Mouse (Mus musculus) ES-Bruce4 (cell line): ENCODE data around the gene Rbbp8nl. TPM values are rescaled to one million over a fixed set of nuclear protein-coding genes. Genes with fewer than 3 reads are reported as not detected.

ENCODE experiments used
- H3K27ac ChIP-seq: 2 replicates; pipeline ENCODE4 v1.5.1; 2012; ENCODE audit warnings: low read length, inconsistent platforms; ENCODE audit not compliant: insufficient read depth
- H3K27me3 ChIP-seq: 2 replicates; pipeline ENCODE4 v1.6.1; 2012; ENCODE audit warnings: mild to moderate bottlenecking, low read length, inconsistent platforms; ENCODE audit not compliant: control insufficient read depth, poor library complexity, insufficient read depth, severe bottlenecking
- H3K36me3 ChIP-seq: 2 replicates; pipeline ENCODE4 v1.6.1; 2012; ENCODE audit warnings: inconsistent platforms, mild to moderate bottlenecking, low read length, moderate library complexity; ENCODE audit not compliant: control insufficient read depth, poor library complexity, insufficient read depth, severe bottlenecking
- H3K4me1 ChIP-seq: one replicate; pipeline ENCODE4 v1.8.1; 2011; ENCODE audit warnings: low read length; ENCODE audit not compliant: control insufficient read depth, insufficient read depth
- H3K4me3 ChIP-seq: 2 replicates; pipeline ENCODE4 v1.5.1; 2011; ENCODE audit warnings: low read depth, mild to moderate bottlenecking, low read length
- H3K9ac ChIP-seq: 2 replicates; pipeline ENCODE4 v1.6.1; 2012; ENCODE audit warnings: low read depth, mild to moderate bottlenecking, inconsistent platforms; ENCODE audit not compliant: poor library complexity, severe bottlenecking
- H3K9me3 ChIP-seq: replicated peaks from 2 replicates; pipeline ENCODE4 v1.6.1; 2012; ENCODE audit warnings: mild to moderate bottlenecking, low read length, inconsistent platforms; ENCODE audit not compliant: control insufficient read depth, poor library complexity, insufficient read depth, severe bottlenecking
- CTCF ChIP-seq: IDR thresholded peaks from one replicate; pipeline ENCODE4 v1.8.1; 2011; ENCODE audit warnings: low read depth, low read length
- EP300 ChIP-seq: IDR thresholded peaks from 2 replicates; pipeline ENCODE4 v1.6.1; 2011; ENCODE audit warnings: low read depth, low read length; ENCODE audit not compliant: insufficient read depth
- POLR2A ChIP-seq: IDR thresholded peaks from one replicate; pipeline ENCODE4 v1.8.1; 2011; ENCODE audit warnings: low read length; ENCODE audit not compliant: insufficient read depth
- polyA plus RNA-seq: library from polyadenylated mRNA; stranded (reverse); fragments of >200 nt; gene quantifications from 2 replicates; pipeline ENCODE4 v1.2.4, GENCODE M21; 2011; ENCODE audit warnings: low read depth; ENCODE audit not compliant: missing spikeins, insufficient read depth, insufficient read length

Gene Rbbp8nl
- polyA plus RNA-seq, 1 experiment, result 1.8 TPM

DNA sequence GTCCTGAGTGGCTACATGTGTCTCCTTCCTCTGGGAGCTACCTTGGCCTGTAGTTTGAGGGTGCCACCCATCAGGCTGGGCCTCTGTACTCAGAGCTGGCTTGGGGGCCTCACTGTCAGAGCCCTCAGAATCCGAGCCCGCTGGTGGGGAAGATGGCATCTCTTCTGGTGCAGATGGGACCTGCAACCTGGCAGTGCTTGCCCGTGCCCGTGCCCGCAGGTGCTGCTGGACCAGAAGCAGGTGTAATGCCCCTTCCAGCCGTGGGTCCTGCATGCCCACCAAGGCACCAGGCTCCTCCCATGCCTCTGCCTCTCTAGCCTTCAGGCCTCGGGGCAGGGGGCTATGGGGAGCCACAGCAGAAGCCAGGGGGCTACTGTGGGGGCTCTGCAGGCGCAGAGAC lies 10.4 kb downstream of the Rbbp8nl start:
- no peak overlapping the region for H3K9ac ChIP-seq
- H3K36me3 ChIP-seq, result no peaks in the 10 kb centered on the region
- H3K27me3 ChIP-seq, result no peaks in the 10 kb centered on the region
- peaks cover 11% of the 10 kb centered on the region for H3K4me1 ChIP-seq
- H3K4me3 ChIP-seq, result no peak overlapping the region
- TF ChIP-seq EP300 (no peak), CTCF (no peak), POLR2A (no peak)
- H3K27ac ChIP-seq, result no peak overlapping the region
- no peaks in the 10 kb centered on the region for H3K9me3 ChIP-seq

DNA sequence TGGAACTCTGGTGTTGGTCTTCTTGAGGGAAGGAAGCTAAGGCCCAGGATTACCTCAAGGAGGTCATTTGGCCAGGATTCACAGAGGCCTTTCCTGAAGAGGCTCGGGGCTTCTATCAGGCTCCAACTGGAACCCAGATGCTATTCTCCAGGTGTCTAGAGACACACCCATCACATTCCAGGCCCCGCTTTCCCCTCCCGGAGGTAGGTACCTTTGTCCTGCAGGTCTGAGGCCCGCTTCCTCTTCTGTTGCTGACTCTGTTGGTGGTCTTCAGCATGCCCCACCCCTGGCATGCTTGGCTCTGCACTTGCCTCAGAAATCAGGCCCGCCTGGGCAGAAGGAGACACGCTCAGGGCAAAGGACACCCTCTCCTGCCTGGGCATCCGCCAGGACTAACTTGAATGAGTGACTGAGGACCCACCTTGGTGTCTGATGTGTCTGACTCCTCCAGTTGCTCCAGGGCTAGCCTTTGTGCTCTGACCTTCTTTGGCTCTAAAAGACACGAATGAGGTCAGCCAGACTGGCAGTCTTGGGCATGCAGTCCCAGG lies 11.8 kb downstream of the Rbbp8nl start:
- Histone ChIP-seq H3K9me3 (no peaks in the 10 kb centered on the region), H3K4me3 (no peak overlapping the region), H3K27ac (peak overlapping the region; percentile 77), H3K36me3 (no peaks in the 10 kb centered on the region), H3K9ac (no peak overlapping the region), H3K27me3 (no peaks in the 10 kb centered on the region), H3K4me1 (peaks cover 11% of the 10 kb centered on the region)
- peak; percentile 91 for TF ChIP-seq EP300
- no peak for TF ChIP-seq POLR2A

GRCm38 (mm10) chr2:180276851-180277259 lies 12.8 kb downstream of the Rbbp8nl start:
- peak overlapping the region; percentile 77 for H3K27ac ChIP-seq
- peaks cover 6% of the 10 kb centered on the region for H3K4me1 ChIP-seq

GRCm38 (mm10) chr2:180276385-180276784 lies 13.3 kb downstream of the Rbbp8nl start:
- no peak overlapping the region for H3K4me3 ChIP-seq

More at GRCm38 (mm10) chr2:180276851-180277259, 12.8 kb downstream of the Rbbp8nl start:
- no peak overlapping the region for H3K9ac ChIP-seq
- H3K36me3 ChIP-seq, result no peaks in the 10 kb centered on the region
- H3K4me3 ChIP-seq, result no peak overlapping the region
- no peaks in the 10 kb centered on the region for H3K9me3 ChIP-seq
- H3K27me3 ChIP-seq, result no peaks in the 10 kb centered on the region
- TF ChIP-seq CTCF (no peak), POLR2A (no peak), EP300 (peak; percentile 59; the same call in 1 of the 2 replicates)

DNA sequence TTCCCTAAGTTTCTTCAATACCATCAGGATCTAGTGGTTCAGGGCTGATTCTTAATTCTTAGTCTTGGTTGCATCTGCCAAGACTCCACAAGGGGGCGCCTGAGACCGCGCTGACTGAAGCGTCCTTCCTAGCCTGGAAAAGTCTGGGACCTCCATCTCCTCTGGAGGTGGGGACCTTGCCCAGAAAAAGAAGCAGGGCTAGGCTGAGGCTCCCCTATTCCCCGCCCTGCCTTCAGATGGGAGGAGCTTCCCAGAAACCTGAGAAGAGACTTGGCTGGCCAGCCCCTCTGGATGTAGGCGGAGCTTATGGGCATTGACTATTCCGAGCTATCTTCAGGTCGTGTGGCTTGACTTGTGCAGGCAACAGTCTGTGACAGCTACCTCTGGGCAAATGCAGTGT lies 13.8 kb downstream of the Rbbp8nl start:
- Histone ChIP-seq H3K4me1 (peaks cover 6% of the 10 kb centered on the region), H3K27me3 (no peaks in the 10 kb centered on the region), H3K4me3 (no peak overlapping the region), H3K9ac (no peak overlapping the region), H3K36me3 (no peaks in the 10 kb centered on the region), H3K27ac (no peak overlapping the region), H3K9me3 (no peaks in the 10 kb centered on the region)
- TF ChIP-seq CTCF (peak; percentile 94), POLR2A (no peak), EP300 (0 out of 2 replicates have a peak, but pooled peaks have one; percentile 18)

More at GRCm38 (mm10) chr2:180276385-180276784, 13.3 kb downstream of the Rbbp8nl start:
- no peak for TF ChIP-seq EP300
- TF ChIP-seq POLR2A, result no peak
- no peak for TF ChIP-seq CTCF
- peaks cover 6% of the 10 kb centered on the region for H3K4me1 ChIP-seq
- no peaks in the 10 kb centered on the region for H3K27me3 ChIP-seq
- no peak overlapping the region for H3K27ac ChIP-seq
- H3K36me3 ChIP-seq, result no peaks in the 10 kb centered on the region
- no peak overlapping the region for H3K9ac ChIP-seq
- no peaks in the 10 kb centered on the region for H3K9me3 ChIP-seq

DNA sequence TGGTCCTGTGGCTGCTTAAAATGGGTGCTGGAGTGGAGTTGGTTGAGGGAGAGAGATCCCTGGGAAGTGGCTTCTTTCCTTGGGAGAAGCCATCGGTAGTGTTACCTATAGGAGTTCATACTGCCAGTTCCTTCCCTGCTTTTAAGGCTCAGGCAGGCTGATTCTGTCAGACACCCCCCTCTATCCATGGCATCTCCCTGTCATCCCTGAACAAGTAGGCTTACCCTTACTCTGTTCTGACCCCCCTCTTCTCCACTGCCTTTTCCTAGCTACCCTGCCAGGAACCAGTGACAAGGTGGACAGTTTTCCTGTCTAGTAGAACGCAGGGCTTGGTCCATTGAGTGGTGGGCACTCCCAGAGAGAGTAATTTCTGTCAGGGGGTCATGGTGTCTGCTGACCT lies 15.2 kb downstream of the Rbbp8nl start:
- Histone ChIP-seq H3K4me1 (peaks cover 6% of the 10 kb centered on the region), H3K36me3 (no peaks in the 10 kb centered on the region), H3K9ac (no peak overlapping the region), H3K27me3 (no peaks in the 10 kb centered on the region), H3K9me3 (no peaks in the 10 kb centered on the region), H3K4me3 (no peak overlapping the region), H3K27ac (no peak overlapping the region)
- TF ChIP-seq EP300, result no peak
- TF ChIP-seq POLR2A, result no peak
- no peak for TF ChIP-seq CTCF
